Mouse (Mus musculus) telencephalon, adult 2 months (tissue): Measurements from ENCODE around the gene Pus7.
"Not testable (repeated sequence)": the region's sequence is repeated elsewhere in the genome, so short reads cannot be mapped to it uniquely, and the experiment has no call there.

ENCODE experiments used
- DNase-seq: peaks from one replicate; pipeline ENCODE4 v3.0.0-alpha.2; 2011; ENCODE audit warnings: low read depth, low spot score

Gene Pus7

GRCm38 (mm10) chr5:23756368-23756767 is 27.1 kb downstream of the Pus7 start:
- DNase-seq: no peak

GRCm38 (mm10) chr5:23755591-23755990 is 27.9 kb downstream of the Pus7 start:
- no peak for DNase-seq

- no peak for DNase-seq
Observed at GRCm38 (mm10) chr5:23749882-23750281, 33.6 kb downstream of the Pus7 start.

GRCm38 (mm10) chr5:23743261-23743660 is 40.2 kb downstream of the Pus7 start:
- DNase-seq: no peak

GRCm38 (mm10) chr5:23737111-23737510 is 46.4 kb downstream of the Pus7 start:
- DNase-seq: no peak

GRCm38 (mm10) chr5:23736366-23736765 is 47.1 kb downstream of the Pus7 start:
- DNase-seq: no peak

- DNase-seq: no peak
Observed at GRCm38 (mm10) chr5:23721956-23722355, 61.6 kb downstream of the Pus7 start.

- no peak for DNase-seq
Observed at GRCm38 (mm10) chr5:23718881-23719328, 64.6 kb downstream of the Pus7 start.

- DNase-seq: no peak
Observed at GRCm38 (mm10) chr5:23718182-23718534, 65.4 kb downstream of the Pus7 start.

GRCm38 (mm10) chr5:23717469-23718181 is 65.9 kb downstream of the Pus7 start:
- DNase-seq: no peak

GRCm38 (mm10) chr5:23713401-23714335 is 69.8 kb downstream of the Pus7 start:
- DNase-seq: no peak

- no peak for DNase-seq
Observed at GRCm38 (mm10) chr5:23712130-23713001, 71.1 kb downstream of the Pus7 start.

GRCm38 (mm10) chr5:23711671-23712129 is 71.8 kb downstream of the Pus7 start:
- DNase-seq: not testable (repeated sequence)

- no peak for DNase-seq
Observed at GRCm38 (mm10) chr5:23711244-23711643, 72.3 kb downstream of the Pus7 start.

- no peak for DNase-seq
Observed at GRCm38 (mm10) chr5:23709661-23710060, 73.8 kb downstream of the Pus7 start.

GRCm38 (mm10) chr5:23706601-23707597 is 76.6 kb downstream of the Pus7 start:
- DNase-seq: not testable (repeated sequence)

- DNase-seq: no peak
Observed at GRCm38 (mm10) chr5:23697457-23697856, 86.1 kb downstream of the Pus7 start.
